Mouse (Mus musculus) midbrain, embryonic 15.5 days (tissue): Measurements from ENCODE around the gene Sparcl1. TPM values are rescaled to one million over a fixed set of nuclear protein-coding genes. Genes with fewer than 3 reads are reported as not detected.

Experiments used
- ATAC-seq: fragments of 200-750 bp; cut with Nextera tagmentation; replicated peaks from 2 replicates; pipeline ENCODE4 v1.8.0; 2017; ENCODE audit warnings: moderate TSS enrichment
- H3K27ac ChIP-seq: fragments of 300-500 bp; sonication (generic); 2 replicates; pipeline ENCODE4 v1.5.1; 2015; ENCODE audit warnings: mild to moderate bottlenecking, inconsistent platforms
- H3K27me3 ChIP-seq: fragments of 300-500 bp; sonication (generic); replicated peaks from 2 replicates; pipeline ENCODE4 v1.6.1; 2015; ENCODE audit warnings: inconsistent platforms
- H3K36me3 ChIP-seq: fragments of 300-500 bp; sonication (generic); replicated peaks from 2 replicates; pipeline ENCODE4 v1.6.1; 2015; ENCODE audit warnings: inconsistent platforms
- H3K4me1 ChIP-seq: fragments of 300-500 bp; sonication (generic); 2 replicates; pipeline ENCODE4 v1.6.1; 2015; ENCODE audit warnings: inconsistent platforms
- H3K4me2 ChIP-seq: fragments of 300-500 bp; sonication (generic); 2 replicates; pipeline ENCODE4 v1.6.1; 2015; ENCODE audit warnings: inconsistent platforms, mild to moderate bottlenecking, moderate library complexity
- H3K4me3 ChIP-seq: fragments of 300-500 bp; sonication (generic); 2 replicates; pipeline ENCODE4 v1.5.1; 2015; ENCODE audit warnings: mild to moderate bottlenecking, inconsistent platforms
- H3K9ac ChIP-seq: fragments of 300-500 bp; sonication (generic); 2 replicates; pipeline ENCODE4 v1.6.1; 2015; ENCODE audit warnings: mild to moderate bottlenecking, inconsistent platforms
- H3K9me3 ChIP-seq: fragments of 300-500 bp; sonication (generic); 2 replicates; pipeline ENCODE4 v1.6.1; 2016; ENCODE audit warnings: inconsistent platforms
- WGBS: fragments of 180-500 bp; shearing (Covaris S2); methylation state at CpG from one replicate; pipeline ENCODE4 v1.1.7; 2015; ENCODE audit warnings: mixed read lengths; 5-methylcytosine and 5-hydroxymethylcytosine counted together
- polyA plus RNA-seq: library from polyadenylated mRNA; unstranded; fragments of >200 nt; fragmentation: Nextera tagmentation; extraction: Ambion mirVana; gene quantifications from 2 replicates; pipeline ENCODE4 v1.2.1, GENCODE M21; 2015

Gene Sparcl1
- polyA plus RNA-seq: 167 and 185 TPM in 2 replicates

DNA sequence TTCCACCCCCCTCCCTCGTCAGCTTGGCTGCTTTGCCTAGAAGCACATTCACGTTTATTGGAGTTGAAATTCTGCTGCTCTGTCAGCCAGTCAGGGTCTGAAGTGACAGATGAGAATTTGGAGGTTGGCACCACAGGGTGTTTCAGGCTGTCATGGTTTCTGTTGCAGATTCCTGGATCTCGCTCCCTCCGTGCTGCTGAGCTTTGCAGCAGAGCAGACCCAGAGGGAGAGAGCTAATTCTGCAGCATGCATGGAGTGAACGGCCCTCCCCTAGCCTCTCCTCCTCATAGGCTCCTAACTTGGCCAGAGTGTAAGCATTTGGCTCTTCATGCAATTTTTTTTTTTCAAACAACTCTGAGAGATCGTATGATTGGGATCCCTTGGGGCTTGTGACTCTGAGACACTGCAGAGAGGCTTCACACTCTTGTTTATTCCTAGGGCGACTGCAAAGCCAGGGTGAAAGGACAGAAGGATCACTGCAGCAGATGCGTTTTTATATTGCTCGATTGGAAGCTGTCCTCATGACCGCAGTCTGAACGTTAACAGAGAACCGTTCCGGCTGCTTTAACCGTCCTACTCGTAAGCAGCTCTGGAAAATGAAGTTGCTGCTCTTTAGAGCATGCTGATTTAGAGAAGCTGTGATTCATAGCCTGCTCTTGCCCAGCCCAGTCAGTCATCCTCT lies at the start of gene Sparcl1:
Gene Sparcl1 (minus strand): TSS at position 243 of the 682 bp plus-strand sequence.
- Histone ChIP-seq H3K36me3 (no peaks in the 10 kb centered on the region), H3K27ac (peak within 1 kb of the TSS; percentile 75), H3K9ac (peak within 1 kb of the TSS; percentile 44; the same call in 1 of the 2 replicates), H3K9me3 (no peaks in the 10 kb centered on the region), H3K27me3 (no peaks in the 10 kb centered on the region), H3K4me3 (peak within 1 kb of the TSS; percentile 19), H3K4me1 (peaks cover 48% of the 10 kb centered on the region), H3K4me2 (peak within 1 kb of the TSS; percentile 31)
- 12% methylated on average over 15 of the region's 15 CpGs for WGBS
- ATAC-seq: no peak

DNA sequence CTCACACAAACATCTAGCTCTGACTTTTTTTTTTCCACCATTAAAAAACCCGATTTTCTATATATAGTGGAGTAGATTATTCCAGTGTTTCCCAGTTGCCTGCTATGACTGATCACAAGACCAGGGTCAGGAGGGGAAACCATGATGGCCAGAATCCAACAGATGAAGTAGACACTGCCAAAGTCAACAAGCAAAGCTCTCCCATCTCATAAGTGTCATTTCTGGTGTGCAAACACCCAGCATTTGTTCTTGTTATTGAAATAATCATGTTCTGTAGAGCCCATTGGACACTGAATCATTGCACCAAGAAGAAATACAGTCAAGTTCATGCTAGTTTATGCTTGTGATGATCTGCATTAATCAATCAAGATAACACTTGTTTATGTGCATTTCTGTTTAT lies 47.9 kb upstream of the Sparcl1 start:
- 78% methylated on average over 1 of the region's 1 CpGs for WGBS
- H3K27ac ChIP-seq: no peak overlapping the region
- no peak overlapping the region for H3K4me3 ChIP-seq
- H3K9ac ChIP-seq: no peak overlapping the region
- H3K36me3 ChIP-seq: no peaks in the 10 kb centered on the region
- H3K4me2 ChIP-seq: no peak overlapping the region
- H3K4me1 ChIP-seq: no peaks in the 10 kb centered on the region
- no peak for ATAC-seq
- H3K9me3 ChIP-seq: no peaks in the 10 kb centered on the region
- no peaks in the 10 kb centered on the region for H3K27me3 ChIP-seq

DNA sequence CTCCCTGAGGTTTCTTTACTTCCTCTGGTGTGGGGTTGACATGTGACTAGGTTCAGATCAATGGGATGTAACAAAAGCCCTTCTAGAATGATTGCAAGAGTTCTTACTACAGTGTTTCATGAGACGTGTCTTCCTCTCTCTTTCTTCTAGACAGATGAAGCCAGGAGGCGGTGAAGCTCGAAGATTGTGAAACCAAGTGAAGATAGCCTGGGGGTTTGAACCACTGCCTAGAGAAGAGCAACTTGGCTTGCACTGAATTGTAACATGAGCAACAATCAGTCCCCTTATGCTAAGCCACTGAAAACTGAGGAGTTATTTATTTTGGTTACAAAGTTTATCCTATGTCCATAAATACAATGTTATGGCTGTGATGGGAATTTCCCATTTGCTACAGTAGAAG lies 47.0 kb upstream of the Sparcl1 start:
- no peak for ATAC-seq
- Histone ChIP-seq H3K4me1 (no peaks in the 10 kb centered on the region), H3K9ac (no peak overlapping the region), H3K4me2 (no peak overlapping the region), H3K9me3 (no peaks in the 10 kb centered on the region), H3K27me3 (no peaks in the 10 kb centered on the region), H3K4me3 (no peak overlapping the region), H3K27ac (no peak overlapping the region), H3K36me3 (no peaks in the 10 kb centered on the region)
- WGBS: 85% methylated on average over 3 of the region's 3 CpGs

DNA sequence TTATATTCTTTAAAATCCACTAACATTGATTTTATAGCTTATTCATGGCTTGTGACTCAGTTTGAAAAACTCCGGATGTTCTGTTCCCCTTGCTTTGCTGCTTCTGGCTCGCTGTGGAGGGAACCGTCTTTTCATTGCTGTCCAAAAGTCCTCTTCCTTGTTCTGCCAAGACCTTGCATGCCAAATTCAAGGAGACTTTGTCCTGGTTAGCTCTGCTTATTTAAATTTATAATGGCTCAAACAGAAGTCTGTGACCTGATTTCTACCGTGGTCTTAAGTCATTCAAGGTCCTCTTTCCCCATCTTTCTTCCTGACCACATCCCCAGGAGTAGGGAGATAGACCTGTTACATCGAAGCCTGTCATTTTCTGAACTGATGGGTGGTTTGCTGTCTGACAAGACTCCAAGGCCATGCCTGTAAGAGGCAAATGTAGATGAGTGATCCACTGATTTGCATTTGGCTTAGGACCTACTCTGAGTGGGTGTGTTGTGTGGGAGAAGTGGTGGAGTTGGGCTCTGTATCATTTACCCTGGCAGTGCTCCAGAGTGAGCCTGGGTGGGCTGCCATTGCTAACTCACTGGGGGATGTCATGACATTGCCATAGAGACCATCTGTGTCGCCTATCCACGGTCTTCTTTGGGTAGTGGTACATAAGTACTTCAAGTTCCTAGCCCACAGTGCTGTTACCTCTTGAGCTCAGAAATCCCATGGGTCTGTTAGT lies 45.0 kb upstream of the Sparcl1 start:
- Histone ChIP-seq H3K4me3 (no peak overlapping the region), H3K4me2 (no peak overlapping the region), H3K36me3 (no peaks in the 10 kb centered on the region), H3K27me3 (no peaks in the 10 kb centered on the region), H3K27ac (no peak overlapping the region), H3K9ac (no peak overlapping the region), H3K9me3 (no peaks in the 10 kb centered on the region), H3K4me1 (no peaks in the 10 kb centered on the region)
- no peak; the same call in 1 of the 2 replicates for ATAC-seq
- WGBS: 82% methylated on average over 7 of the region's 7 CpGs

DNA sequence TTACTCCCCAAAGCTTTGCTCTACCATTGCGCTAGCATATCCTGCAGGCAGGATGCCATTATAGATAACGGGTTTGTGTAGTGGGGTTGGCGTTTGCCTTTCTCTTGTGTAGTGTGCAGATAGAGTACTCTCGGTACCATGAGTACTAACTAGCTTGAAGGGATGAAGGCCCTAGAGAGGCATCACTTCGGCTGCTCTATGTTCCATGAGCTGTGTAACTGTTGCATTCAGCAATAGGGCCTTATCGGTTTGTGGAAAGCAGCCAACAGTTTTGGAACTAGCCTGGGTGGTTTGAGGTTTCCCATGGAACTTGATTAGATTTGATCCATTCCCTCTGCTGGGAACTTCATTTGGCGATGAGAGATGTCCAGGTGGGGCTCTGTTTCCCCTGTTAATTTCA lies 44.2 kb upstream of the Sparcl1 start:
- no peaks in the 10 kb centered on the region for H3K9me3 ChIP-seq
- H3K4me3 ChIP-seq: no peak overlapping the region
- H3K36me3 ChIP-seq: no peaks in the 10 kb centered on the region
- H3K4me1 ChIP-seq: no peaks in the 10 kb centered on the region
- whole genome bisulfite sequencing: 92% methylated on average over 7 of the region's 7 CpGs
- H3K9ac ChIP-seq: no peak overlapping the region
- no peak overlapping the region for H3K4me2 ChIP-seq
- no peaks in the 10 kb centered on the region for H3K27me3 ChIP-seq
- no peak overlapping the region for H3K27ac ChIP-seq
- ATAC-seq: no peak

DNA sequence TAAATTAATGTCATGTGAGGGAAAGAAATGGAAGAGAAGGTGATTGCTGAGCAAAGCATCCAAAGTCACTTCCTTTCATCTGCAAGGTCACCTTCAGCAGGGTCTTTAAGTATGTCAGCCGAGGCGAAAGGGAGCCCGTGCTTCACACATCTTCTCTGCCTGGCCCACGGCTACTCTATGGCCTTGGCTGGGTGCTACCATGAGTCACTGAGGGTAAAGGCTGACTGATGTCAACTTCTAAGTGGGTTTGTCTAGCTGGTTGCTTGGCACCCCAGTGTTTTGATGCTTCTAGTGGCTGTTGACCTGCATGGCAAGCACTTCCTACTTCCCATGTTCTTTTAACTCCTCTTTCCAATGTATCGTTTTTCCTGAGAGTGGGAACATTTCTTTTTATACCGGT lies 36.7 kb upstream of the Sparcl1 start:
- Histone ChIP-seq H3K4me3 (no peak overlapping the region), H3K27ac (no peak overlapping the region), H3K9me3 (no peaks in the 10 kb centered on the region), H3K4me1 (no peaks in the 10 kb centered on the region), H3K9ac (no peak overlapping the region), H3K4me2 (no peak overlapping the region), H3K27me3 (no peaks in the 10 kb centered on the region), H3K36me3 (no peaks in the 10 kb centered on the region)
- ATAC-seq: no peak
- WGBS: 94% methylated on average over 6 of the region's 6 CpGs

DNA sequence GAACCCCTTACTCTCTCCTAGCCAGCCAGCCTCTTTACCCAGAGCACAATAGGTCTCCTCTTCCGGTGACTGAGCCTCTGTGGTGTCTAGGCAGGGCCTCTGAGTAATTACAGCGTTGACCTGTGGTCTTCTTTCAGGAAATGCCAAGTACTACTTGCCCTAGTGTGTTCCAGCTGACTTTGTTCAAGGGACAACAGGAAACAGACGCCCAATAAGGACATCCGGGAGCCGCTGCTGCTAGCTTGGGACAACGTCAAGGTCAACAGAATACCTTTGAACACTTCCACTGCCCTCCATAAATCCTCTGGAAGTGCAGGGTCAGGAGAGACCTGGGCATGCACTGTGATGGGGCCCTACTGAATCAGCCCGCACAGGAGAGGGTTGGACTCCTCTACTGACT lies 35.8 kb upstream of the Sparcl1 start:
- no peak overlapping the region for H3K27ac ChIP-seq
- no peak overlapping the region for H3K4me3 ChIP-seq
- 72% methylated on average over 7 of the region's 7 CpGs for WGBS
- H3K36me3 ChIP-seq: no peaks in the 10 kb centered on the region
- H3K27me3 ChIP-seq: no peaks in the 10 kb centered on the region
- no peaks in the 10 kb centered on the region for H3K9me3 ChIP-seq
- no peak overlapping the region for H3K9ac ChIP-seq
- no peaks in the 10 kb centered on the region for H3K4me1 ChIP-seq
- ATAC-seq: no peak
- no peak overlapping the region for H3K4me2 ChIP-seq

DNA sequence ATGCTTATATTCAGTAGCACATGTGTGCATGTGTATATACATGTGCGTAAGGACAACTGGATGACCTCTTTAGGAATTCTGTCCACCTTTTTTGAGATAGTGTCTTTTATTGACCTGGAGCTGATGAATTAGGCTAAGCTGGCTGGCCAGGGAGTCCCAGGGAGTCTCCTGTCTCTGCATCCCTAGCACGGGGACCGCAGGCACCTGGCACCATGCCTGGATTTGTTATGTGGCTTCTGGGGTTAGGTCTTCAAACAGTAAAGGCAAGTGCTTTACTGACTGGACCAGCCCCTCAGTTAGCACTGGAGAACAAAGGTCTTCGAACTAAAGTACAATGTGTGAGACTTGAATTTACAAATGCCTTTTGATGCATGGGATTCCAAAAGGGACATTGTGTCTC lies 30.5 kb upstream of the Sparcl1 start:
- Histone ChIP-seq H3K4me2 (no peak overlapping the region), H3K27ac (no peak overlapping the region), H3K4me1 (no peaks in the 10 kb centered on the region), H3K27me3 (no peaks in the 10 kb centered on the region), H3K36me3 (no peaks in the 10 kb centered on the region), H3K9ac (no peak overlapping the region), H3K9me3 (no peaks in the 10 kb centered on the region), H3K4me3 (no peak overlapping the region)
- no peak for ATAC-seq
- WGBS: 84% methylated on average over 4 of the region's 4 CpGs

DNA sequence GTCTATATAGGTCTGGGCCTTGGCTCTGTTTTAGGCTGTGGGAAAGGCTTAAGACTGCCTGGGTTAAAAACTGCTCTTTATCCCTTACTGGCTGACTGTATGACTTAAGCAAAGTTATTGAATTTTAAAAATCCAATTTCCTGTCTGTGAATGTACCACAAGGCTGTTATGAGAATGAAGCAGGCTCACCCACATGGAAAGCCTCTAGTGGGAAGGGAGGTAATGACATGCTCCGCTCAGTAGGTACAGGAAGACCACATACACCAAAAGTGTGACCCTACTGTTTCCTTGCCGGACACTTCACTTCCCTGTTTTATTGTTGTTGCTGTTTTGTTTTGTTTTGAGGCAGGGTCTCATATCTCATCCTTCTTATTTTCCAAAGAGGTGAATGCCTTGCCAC lies 27.5 kb upstream of the Sparcl1 start:
- ATAC-seq: no peak
- Histone ChIP-seq H3K27ac (no peak overlapping the region), H3K36me3 (no peaks in the 10 kb centered on the region), H3K9me3 (no peaks in the 10 kb centered on the region), H3K9ac (no peak overlapping the region), H3K4me1 (no peaks in the 10 kb centered on the region), H3K4me3 (no peak overlapping the region), H3K27me3 (no peaks in the 10 kb centered on the region), H3K4me2 (no peak overlapping the region)
- 87% methylated on average over 2 of the region's 2 CpGs for WGBS

DNA sequence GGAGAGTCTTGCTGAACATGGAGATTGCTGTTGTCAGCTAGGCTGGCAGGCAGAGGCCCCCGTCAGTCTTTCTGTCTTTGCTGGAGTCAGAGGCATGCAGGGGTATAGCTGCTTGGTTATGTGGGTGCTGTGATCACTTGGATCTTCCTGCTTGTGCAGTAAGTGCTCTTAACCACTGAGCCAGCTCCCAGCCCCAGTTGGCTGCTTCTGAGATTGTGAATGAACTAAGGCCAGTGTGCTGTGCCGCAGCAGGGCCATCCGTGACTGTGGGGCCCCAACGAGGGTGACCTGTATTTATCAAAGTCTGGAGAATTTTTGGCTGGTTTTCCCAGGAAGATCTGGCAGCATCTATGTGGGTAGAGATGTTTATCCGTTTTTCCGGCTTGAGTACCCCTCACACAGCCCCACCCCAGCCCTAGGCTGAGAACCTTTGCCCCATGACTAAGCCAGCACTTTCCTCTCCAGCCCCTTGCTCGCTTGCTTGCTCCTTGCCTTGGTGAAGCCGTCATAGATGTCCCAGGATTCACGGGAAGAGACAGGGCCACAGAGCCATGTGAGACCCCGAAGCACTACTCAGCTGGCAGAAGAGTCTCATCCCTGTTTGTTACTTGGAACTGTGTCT lies 24.5 kb upstream of the Sparcl1 start:
- Histone ChIP-seq H3K36me3 (no peaks in the 10 kb centered on the region), H3K4me3 (no peak overlapping the region), H3K4me2 (no peak overlapping the region), H3K4me1 (no peaks in the 10 kb centered on the region), H3K9me3 (no peaks in the 10 kb centered on the region), H3K27me3 (no peaks in the 10 kb centered on the region), H3K27ac (no peak overlapping the region), H3K9ac (no peak overlapping the region)
- no peak for ATAC-seq
- 77% methylated on average over 10 of the region's 10 CpGs for WGBS

DNA sequence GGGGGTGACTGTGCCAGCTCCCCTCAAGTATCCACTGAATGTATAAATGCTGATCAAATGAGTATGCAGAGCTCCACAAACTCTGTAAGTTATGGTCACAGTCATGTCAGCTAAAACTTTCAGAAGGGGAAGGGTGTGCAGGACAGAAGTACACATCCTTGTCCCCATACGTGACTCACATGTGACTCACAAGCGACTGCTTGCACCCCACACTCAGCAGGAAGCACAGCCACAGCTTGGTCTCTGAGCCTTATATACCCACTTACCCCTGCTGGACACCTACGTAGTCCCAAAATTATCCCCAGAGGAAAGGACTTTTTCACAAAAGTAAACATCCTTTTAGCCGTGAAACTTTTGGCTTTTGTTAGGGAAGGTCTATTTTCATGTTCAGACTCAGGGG lies 20.2 kb upstream of the Sparcl1 start:
- H3K9me3 ChIP-seq: no peaks in the 10 kb centered on the region
- H3K27me3 ChIP-seq: no peaks in the 10 kb centered on the region
- no peaks in the 10 kb centered on the region for H3K36me3 ChIP-seq
- 79% methylated on average over 4 of the region's 4 CpGs for WGBS
- H3K4me1 ChIP-seq: no peaks in the 10 kb centered on the region
- H3K9ac ChIP-seq: no peak overlapping the region
- H3K27ac ChIP-seq: no peak overlapping the region
- H3K4me3 ChIP-seq: no peak overlapping the region
- ATAC-seq: no peak
- no peak overlapping the region for H3K4me2 ChIP-seq

DNA sequence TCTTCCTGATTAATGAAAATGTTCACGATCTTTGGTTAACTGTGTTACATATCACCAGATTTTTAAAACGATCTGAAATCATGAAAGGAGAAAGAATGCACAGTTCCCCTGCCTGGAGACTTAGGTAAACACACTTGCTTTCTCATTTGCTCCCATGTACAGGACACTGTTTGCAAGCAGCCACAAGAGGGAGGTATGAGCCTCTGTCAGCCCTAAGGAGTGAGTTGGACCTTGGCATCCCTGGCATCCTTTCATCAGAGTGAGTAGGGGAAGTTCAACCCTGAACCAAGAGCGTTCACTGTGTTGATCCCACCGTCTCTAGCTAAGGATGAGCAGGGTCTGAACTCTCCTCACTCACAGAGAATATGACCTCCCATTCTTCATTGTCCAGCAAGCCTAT lies 18.0 kb upstream of the Sparcl1 start:
- no peak overlapping the region for H3K27ac ChIP-seq
- no peak overlapping the region for H3K9ac ChIP-seq
- no peaks in the 10 kb centered on the region for H3K9me3 ChIP-seq
- no peaks in the 10 kb centered on the region for H3K27me3 ChIP-seq
- no peak for ATAC-seq
- no peaks in the 10 kb centered on the region for H3K4me1 ChIP-seq
- 87% methylated on average over 4 of the region's 4 CpGs for WGBS
- no peak overlapping the region for H3K4me2 ChIP-seq
- H3K4me3 ChIP-seq: no peak overlapping the region
- H3K36me3 ChIP-seq: no peaks in the 10 kb centered on the region
